Mouse (Mus musculus) ES-Bruce4 (cell line): Measurements from ENCODE around the gene Evx1. TPM values are rescaled to one million over a fixed set of nuclear protein-coding genes. Genes with fewer than 3 reads are reported as not detected.

Experiments
- H3K27ac ChIP-seq: 2 replicates; pipeline ENCODE4 v1.5.1; 2012; ENCODE audit warnings: low read length, inconsistent platforms; ENCODE audit not compliant: insufficient read depth
- H3K27me3 ChIP-seq: 2 replicates; pipeline ENCODE4 v1.6.1; 2012; ENCODE audit warnings: mild to moderate bottlenecking, low read length, inconsistent platforms; ENCODE audit not compliant: control insufficient read depth, poor library complexity, insufficient read depth, severe bottlenecking
- H3K36me3 ChIP-seq: 2 replicates; pipeline ENCODE4 v1.6.1; 2012; ENCODE audit warnings: inconsistent platforms, mild to moderate bottlenecking, low read length, moderate library complexity; ENCODE audit not compliant: control insufficient read depth, poor library complexity, insufficient read depth, severe bottlenecking
- H3K4me1 ChIP-seq: one replicate; pipeline ENCODE4 v1.8.1; 2011; ENCODE audit warnings: low read length; ENCODE audit not compliant: control insufficient read depth, insufficient read depth
- H3K4me3 ChIP-seq: 2 replicates; pipeline ENCODE4 v1.5.1; 2011; ENCODE audit warnings: low read depth, mild to moderate bottlenecking, low read length
- H3K9ac ChIP-seq: 2 replicates; pipeline ENCODE4 v1.6.1; 2012; ENCODE audit warnings: low read depth, mild to moderate bottlenecking, inconsistent platforms; ENCODE audit not compliant: poor library complexity, severe bottlenecking
- H3K9me3 ChIP-seq: replicated peaks from 2 replicates; pipeline ENCODE4 v1.6.1; 2012; ENCODE audit warnings: mild to moderate bottlenecking, low read length, inconsistent platforms; ENCODE audit not compliant: control insufficient read depth, poor library complexity, insufficient read depth, severe bottlenecking
- CTCF ChIP-seq: IDR thresholded peaks from one replicate; pipeline ENCODE4 v1.8.1; 2011; ENCODE audit warnings: low read depth, low read length
- EP300 ChIP-seq: IDR thresholded peaks from 2 replicates; pipeline ENCODE4 v1.6.1; 2011; ENCODE audit warnings: low read depth, low read length; ENCODE audit not compliant: insufficient read depth
- POLR2A ChIP-seq: IDR thresholded peaks from one replicate; pipeline ENCODE4 v1.8.1; 2011; ENCODE audit warnings: low read length; ENCODE audit not compliant: insufficient read depth
- polyA plus RNA-seq: library from polyadenylated mRNA; stranded (reverse); fragments of >200 nt; gene quantifications from 2 replicates; pipeline ENCODE4 v1.2.4, GENCODE M21; 2011; ENCODE audit warnings: low read depth; ENCODE audit not compliant: missing spikeins, insufficient read depth, insufficient read length

Evx1 gene
- polyA plus RNA-seq, 1 experiment: 0.63 TPM

GRCm38 (mm10) chr6:52267221-52267620 lies 46.1 kb upstream of the Evx1 start:
- H3K9ac ChIP-seq: no peak overlapping the region
- H3K4me1 ChIP-seq: no peaks in the 10 kb centered on the region
- H3K27ac ChIP-seq: no peak overlapping the region
- no peaks in the 10 kb centered on the region for H3K36me3 ChIP-seq
- H3K9me3 ChIP-seq: no peaks in the 10 kb centered on the region
- no peak overlapping the region for H3K4me3 ChIP-seq
- H3K27me3 ChIP-seq: peaks cover 32% of the 10 kb centered on the region
- no peak for TF ChIP-seq EP300
- no peak for TF ChIP-seq CTCF
- TF ChIP-seq POLR2A: no peak

- H3K9me3 ChIP-seq: no peaks in the 10 kb centered on the region
- H3K4me3 ChIP-seq: no peak overlapping the region
- H3K4me1 ChIP-seq: no peaks in the 10 kb centered on the region
- TF ChIP-seq POLR2A (no peak), EP300 (no peak), CTCF (no peak)
- H3K27me3 ChIP-seq: peaks cover 27% of the 10 kb centered on the region
- H3K27ac ChIP-seq: no peak overlapping the region
- H3K9ac ChIP-seq: no peak overlapping the region
- H3K36me3 ChIP-seq: no peaks in the 10 kb centered on the region
These were observed 45.6 kb upstream of the Evx1 start for GRCm38 (mm10) chr6:52267691-52268090.

GRCm38 (mm10) chr6:52268341-52268740 lies 45.0 kb upstream of the Evx1 start:
- no peaks in the 10 kb centered on the region for H3K9me3 ChIP-seq
- TF ChIP-seq EP300: no peak
- no peak for TF ChIP-seq CTCF
- TF ChIP-seq POLR2A: no peak
- no peaks in the 10 kb centered on the region for H3K4me1 ChIP-seq
- H3K27me3 ChIP-seq: peaks cover 26% of the 10 kb centered on the region
- no peak overlapping the region for H3K4me3 ChIP-seq
- H3K27ac ChIP-seq: no peak overlapping the region
- no peak overlapping the region for H3K9ac ChIP-seq
- no peaks in the 10 kb centered on the region for H3K36me3 ChIP-seq

GRCm38 (mm10) chr6:52268756-52269155 lies 44.5 kb upstream of the Evx1 start:
- TF ChIP-seq CTCF (no peak), POLR2A (no peak), EP300 (no peak)
- Histone ChIP-seq H3K9ac (no peak overlapping the region), H3K9me3 (no peaks in the 10 kb centered on the region), H3K4me3 (no peak overlapping the region), H3K4me1 (no peaks in the 10 kb centered on the region), H3K27ac (no peak overlapping the region), H3K27me3 (peaks cover 24% of the 10 kb centered on the region), H3K36me3 (no peaks in the 10 kb centered on the region)

- TF ChIP-seq CTCF: peak; percentile 53
- no peak for TF ChIP-seq POLR2A
- no peak overlapping the region for H3K9ac ChIP-seq
- H3K27me3 ChIP-seq: peaks cover 24% of the 10 kb centered on the region
- no peaks in the 10 kb centered on the region for H3K4me1 ChIP-seq
- no peak overlapping the region for H3K27ac ChIP-seq
- no peaks in the 10 kb centered on the region for H3K9me3 ChIP-seq
- no peaks in the 10 kb centered on the region for H3K36me3 ChIP-seq
- no peak overlapping the region for H3K4me3 ChIP-seq
These were observed 42.5 kb upstream of the Evx1 start for GRCm38 (mm10) chr6:52270494-52271480.
